Mouse (Mus musculus): ENCODE data around the gene Hist1h4k. TPM values are rescaled to one million over a fixed set of nuclear protein-coding genes. Genes with fewer than 3 reads are reported as not detected.

The Hist1h4k gene
- total RNA-seq (2023): 192 TPM

DNA sequence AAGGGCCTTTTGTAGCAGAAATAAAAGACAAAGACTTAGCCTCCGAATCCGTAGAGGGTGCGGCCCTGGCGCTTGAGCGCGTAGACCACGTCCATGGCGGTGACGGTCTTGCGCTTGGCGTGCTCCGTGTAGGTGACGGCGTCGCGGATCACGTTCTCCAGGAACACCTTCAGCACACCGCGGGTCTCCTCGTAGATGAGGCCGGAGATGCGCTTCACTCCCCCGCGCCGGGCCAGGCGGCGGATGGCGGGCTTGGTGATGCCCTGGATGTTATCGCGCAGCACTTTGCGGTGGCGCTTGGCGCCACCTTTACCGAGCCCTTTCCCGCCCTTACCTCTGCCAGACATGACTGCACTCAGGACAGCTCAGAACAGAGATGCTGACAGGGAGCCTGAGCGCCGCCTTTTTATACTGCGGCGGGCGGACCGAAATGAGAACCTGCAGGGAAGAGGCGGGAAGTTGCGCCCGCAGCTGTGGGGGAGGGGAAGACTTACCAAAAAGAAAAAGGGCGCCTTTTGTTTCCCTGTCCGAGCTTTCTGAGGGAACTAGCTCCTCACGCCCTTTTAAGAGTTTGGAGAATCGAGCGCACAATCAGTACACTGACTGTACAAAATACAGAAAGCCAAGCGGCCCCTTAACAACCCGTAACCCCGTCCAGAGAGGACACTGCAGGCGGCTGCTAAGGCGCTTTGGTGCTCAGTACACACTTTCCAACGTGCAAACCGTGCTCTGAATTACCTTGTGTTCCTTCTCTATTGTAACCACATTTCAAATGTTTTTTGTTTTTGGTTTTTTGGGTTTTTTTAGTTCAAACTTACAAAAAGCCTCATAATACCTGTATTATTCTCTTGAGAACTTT, at the start of gene Hist1h4k:
TSS of gene Hist1h4k (minus strand) at position 347 of the 859 bp plus-strand sequence.

DNA sequence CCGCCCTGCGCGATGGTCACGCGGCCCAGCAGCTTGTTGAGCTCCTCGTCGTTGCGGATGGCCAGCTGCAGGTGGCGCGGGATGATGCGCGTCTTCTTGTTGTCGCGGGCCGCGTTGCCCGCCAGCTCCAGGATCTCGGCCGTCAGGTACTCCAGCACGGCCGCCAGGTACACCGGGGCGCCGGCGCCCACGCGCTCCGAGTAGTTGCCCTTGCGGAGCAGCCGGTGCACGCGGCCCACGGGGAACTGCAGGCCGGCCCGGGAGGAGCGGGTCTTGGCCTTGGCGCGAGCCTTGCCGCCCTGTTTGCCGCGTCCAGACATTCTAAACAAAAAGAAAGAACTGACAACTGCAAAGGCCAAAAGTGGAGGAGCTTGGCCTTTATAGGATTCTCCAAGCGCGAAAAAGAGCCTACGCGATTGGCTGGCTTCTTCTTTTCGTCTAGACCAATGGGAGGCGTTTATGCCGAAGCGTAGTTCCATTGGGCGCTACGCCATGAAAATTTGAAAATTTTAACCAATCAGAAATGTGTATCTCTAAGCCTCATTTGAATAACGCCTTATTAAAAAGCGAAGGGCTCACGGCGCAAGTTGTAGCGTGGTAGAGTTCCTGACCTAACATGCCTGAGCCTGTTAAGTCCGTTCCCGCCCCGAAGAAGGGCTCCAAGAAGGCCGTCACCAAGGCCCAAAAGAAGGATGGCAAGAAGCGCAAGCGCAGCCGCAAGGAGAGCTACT, 36.8 kb upstream of the Hist1h4k start, which contains the start of the genes Hist1h2an and Hist1h2bp:
TSS of gene Hist1h2an (minus strand) at position 320 of the 731 bp plus-strand sequence.
TSS of gene Hist1h2bp (plus strand) at position 563 of the 731 bp plus-strand sequence.

DNA sequence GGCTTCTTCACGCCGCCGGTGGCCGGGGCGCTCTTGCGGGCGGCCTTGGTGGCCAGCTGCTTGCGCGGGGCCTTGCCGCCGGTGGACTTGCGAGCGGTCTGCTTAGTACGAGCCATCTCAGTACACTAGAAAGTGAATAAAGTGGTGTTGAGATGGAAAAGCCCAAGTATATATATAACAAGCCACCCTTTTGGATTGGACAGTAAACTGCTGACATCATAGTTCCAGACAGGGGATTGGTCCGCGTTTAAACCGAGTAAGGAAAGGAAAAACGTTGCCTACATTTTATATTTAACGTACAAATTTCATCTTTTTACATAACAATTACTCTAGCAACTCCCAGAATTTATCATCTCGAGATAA, 32.9 kb upstream of the Hist1h4k start, which contains the start of gene Hist1h3i:
TSS of gene Hist1h3i (minus strand) at position 116 of the 363 bp plus-strand sequence.

DNA sequence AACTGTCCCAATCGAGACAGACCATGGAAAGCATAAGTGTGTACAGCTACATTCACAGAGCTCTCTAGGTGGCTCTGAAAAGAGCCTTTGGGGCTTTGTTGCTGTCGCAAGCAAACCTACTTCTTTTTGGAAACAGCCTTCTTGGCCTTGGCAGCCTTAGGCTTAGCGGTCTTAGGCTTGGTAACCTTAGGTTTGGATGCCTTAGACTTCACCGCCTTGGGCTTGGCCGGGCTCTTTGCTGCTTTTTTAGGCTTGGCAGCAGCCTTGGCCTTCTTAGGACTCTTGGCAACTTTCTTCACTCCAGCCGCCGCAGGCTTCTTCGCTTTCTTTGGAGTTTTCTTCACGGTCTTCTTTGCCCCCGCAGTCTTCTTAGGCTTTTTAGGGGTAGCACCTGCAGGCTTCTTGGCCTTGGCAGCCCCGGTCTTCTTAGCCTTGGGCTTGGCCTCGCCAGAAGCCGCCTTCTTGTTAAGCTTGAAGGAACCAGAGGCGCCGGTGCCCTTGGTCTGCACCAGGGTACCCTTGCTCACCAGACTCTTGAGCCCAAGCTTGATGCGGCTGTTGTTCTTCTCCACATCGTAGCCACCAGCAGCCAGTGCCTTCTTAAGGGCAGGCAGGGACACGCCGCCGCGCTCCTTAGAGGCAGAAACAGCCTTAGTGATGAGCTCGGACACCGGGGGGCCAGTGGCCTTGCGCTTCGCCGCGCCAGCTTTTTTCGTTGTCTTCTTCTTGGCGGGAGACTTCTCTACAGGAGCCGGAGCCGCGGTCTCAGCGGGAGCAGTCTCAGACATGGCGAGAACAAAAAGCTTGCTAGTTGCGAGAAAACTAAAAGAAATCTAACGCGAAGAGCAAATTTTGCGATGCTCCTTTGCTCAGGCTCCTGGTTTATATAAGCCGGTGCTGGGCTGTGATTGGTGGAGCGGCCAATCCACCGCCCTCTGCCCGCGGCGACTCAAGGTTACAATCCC, 29.7 kb upstream of the Hist1h4k start, which contains the start of gene Hist1h1b:
TSS of gene Hist1h1b (minus strand) at position 859 of the 965 bp plus-strand sequence.

DNA sequence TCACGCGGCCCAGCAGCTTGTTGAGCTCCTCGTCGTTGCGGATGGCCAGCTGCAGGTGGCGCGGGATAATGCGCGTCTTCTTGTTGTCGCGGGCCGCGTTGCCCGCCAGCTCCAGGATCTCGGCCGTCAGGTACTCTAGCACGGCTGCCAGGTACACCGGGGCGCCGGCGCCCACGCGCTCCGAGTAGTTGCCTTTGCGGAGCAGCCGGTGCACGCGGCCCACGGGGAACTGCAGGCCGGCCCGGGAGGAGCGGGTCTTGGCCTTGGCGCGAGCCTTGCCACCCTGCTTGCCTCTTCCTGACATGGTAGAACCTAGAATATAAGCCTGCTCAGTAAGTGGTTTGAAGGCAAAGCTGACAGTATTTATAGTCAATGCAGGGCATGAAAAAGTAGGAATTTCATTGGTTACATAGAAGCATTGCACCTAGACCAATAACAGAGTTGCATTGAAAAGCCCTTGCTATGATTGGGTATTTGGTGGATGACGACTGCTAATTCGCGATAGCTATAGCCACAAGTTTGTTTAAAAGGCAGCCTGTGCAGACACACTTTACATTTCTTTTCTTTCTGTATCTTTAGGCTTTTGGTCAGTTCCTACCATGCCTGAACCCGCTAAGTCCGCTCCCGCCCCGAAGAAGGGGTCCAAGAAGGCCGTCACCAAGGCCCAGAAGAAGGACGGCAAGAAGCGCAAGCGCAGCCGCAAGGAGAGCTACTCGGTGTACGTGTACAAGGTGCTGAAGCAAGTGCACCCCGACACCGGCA, 3.4 kb upstream of the Hist1h4k start, which contains the start of the genes Hist1h2ak and Hist1h2bn:
TSS of gene Hist1h2ak (minus strand) at position 304 of the 762 bp plus-strand sequence.
TSS of gene Hist1h2bn (plus strand) at position 600 of the 762 bp plus-strand sequence.

DNA sequence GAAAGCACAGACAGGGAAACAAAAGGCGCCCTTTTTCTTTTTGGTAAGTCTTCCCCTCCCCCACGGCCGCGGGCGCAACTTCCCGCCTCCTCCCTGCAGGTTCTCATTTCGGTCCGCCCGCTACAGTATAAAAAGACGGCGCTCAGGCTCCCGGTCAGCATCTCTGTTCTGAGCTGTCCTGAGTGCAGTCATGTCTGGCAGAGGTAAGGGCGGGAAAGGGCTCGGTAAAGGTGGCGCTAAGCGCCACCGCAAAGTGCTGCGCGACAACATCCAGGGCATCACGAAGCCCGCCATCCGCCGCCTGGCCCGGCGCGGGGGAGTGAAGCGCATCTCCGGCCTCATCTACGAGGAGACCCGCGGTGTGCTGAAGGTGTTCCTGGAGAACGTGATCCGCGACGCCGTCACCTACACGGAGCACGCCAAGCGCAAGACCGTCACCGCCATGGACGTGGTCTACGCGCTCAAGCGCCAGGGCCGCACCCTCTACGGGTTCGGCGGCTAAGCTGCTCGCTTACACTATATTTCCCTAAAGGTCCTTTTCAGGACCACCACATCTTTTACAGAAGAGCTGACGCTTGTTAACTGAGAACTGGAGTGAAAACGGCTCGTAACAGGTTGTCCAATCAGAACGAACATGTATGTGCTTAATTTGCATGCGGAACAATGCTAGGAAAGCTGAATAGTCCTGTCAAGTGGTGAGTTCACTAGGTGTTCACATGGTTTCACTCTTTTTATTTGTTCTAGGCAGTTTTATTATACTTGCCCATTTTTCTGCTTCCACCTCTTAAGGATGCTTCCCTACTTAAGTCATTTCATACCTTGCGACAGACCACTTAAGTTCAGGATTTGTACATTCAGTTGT, 15.2 kb downstream of the Hist1h4k start, which contains the start of gene Hist1h4j:
TSS of gene Hist1h4j (plus strand) at position 159 of the 862 bp plus-strand sequence.

DNA sequence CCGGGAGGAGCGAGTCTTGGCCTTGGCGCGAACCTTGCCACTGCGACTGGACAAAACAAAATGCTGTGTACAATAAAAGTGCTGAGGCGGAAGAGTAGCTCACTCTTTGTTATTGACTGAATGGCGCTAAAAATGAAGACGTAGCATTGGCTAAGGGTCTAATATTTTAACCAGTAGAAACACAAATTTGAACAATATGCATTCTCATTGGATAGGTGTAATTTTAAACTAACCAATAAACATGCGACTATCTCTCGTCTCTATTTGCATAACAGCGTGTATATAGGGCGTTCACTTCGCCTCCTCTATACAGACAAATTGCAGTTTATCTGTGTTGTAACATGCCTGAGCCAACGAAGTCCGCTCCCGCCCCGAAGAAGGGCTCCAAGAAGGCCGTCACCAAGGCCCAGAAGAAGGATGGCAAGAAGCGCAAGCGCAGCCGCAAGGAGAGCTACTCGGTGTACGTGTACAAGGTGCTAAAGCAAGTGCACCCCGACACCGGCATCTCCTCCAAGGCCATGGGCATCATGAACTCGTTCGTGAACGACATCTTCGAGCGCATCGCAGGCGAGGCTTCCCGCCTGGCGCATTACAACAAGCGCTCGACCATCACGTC, 28.4 kb downstream of the Hist1h4k start, which contains the start of gene Hist1h2bm:
TSS of gene Hist1h2bm (plus strand) at position 288 of the 616 bp plus-strand sequence.

DNA sequence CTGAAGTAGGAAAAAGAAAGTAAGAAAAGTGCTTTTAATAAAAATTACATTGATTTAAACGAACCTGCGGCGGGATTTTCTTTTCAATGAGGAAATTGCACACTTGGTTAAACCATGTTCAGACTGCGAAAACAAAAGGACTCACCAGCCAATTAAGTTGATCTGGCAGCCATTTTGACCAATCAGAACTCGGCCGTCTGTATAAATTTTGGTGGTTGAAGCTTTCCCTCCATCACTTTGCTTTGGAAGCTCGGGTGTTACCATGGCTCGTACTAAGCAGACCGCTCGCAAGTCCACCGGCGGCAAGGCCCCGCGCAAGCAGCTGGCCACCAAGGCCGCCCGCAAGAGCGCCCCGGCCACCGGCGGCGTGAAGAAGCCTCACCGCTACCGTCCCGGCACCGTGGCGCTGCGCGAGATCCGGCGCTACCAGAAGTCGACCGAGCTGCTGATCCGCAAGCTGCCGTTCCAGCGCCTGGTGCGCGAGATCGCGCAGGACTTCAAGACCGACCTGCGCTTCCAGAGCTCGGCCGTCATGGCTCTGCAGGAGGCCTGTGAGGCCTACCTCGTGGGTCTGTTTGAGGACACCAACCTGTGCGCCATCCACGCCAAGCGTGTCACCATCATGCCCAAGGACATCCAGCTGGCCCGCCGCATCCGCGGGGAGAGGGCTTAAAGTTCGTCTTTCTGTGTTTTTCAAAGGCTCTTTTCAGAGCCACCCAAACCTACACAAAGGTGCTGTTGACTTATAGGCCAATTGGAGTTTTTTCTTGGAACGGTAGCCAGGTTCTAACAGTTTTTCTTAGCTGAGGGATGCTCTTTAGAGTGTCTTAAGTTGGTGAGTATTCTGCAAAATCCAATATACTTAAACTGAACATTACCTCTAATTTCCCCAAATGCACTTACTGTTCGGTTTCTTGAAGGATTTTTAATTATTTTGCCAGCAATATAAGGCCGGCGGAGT, 32.6 kb downstream of the Hist1h4k start, which contains the start of gene Hist1h3h:
TSS of gene Hist1h3h (plus strand) at position 263 of the 961 bp plus-strand sequence.

DNA sequence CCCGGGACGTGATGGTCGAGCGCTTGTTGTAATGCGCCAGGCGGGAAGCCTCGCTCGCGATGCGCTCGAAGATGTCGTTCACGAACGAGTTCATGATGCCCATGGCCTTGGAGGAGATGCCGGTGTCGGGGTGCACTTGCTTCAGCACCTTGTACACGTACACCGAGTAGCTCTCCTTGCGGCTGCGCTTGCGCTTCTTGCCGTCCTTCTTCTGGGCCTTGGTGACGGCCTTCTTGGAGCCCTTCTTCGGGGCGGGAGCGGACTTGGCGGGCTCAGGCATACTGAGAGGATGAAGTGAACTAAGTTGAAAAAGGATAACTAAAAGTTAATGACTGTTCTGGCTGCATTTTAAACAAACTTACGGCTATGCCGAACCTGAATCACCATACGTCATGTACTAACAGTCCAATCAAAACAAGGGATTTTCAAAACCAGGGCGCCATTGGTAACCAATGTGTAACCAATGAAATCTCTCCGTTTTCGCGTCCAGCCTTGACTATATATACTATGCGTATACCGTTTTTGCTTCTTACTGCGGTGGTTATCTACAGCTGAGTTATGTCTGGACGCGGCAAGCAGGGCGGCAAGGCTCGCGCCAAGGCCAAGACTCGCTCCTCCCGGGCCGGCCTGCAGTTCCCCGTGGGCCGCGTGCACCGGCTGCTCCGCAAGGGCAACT, 34.3 kb downstream of the Hist1h4k start, which contains the start of the genes Hist1h2bl and Hist1h2ai:
TSS of gene Hist1h2bl (minus strand) at position 280 of the 676 bp plus-strand sequence.
TSS of gene Hist1h2ai (plus strand) at position 559 of the 676 bp plus-strand sequence.

Other genes with a start within 250 kb of the Hist1h4k start
- 15.9 TPM for gene Gm11273, start 249.1 kb downstream of the Hist1h4k start, total RNA-seq (2023)
- gene Zkscan8, start 219.4 kb downstream of the Hist1h4k start, total RNA-seq (2023): 8.9 TPM
- not detected for gene Olfr1366, start 207.7 kb downstream of the Hist1h4k start, total RNA-seq (2023)
- not detected for gene Olfr1535, start 190.6 kb downstream of the Hist1h4k start, total RNA-seq (2023)
- not detected for gene Olfr1364, start 168.7 kb downstream of the Hist1h4k start, total RNA-seq (2023)
- gene Olfr1362, start 136.5 kb downstream of the Hist1h4k start, total RNA-seq (2023): not detected
- gene Olfr11, start 108.0 kb downstream of the Hist1h4k start, total RNA-seq (2023): not detected
- not detected for gene Olfr1361, start 87.1 kb downstream of the Hist1h4k start, total RNA-seq (2023)
- not detected for gene Olfr1360, start 73.1 kb downstream of the Hist1h4k start, total RNA-seq (2023)
- not detected for gene Olfr1359, start 52.4 kb downstream of the Hist1h4k start, total RNA-seq (2023)
- 38.5 TPM for gene Hist1h2bl, start 34.4 kb downstream of the Hist1h4k start, total RNA-seq (2023)
- gene Hist1h2ai, start 34.1 kb downstream of the Hist1h4k start, total RNA-seq (2023): 23.2 TPM
- 51.3 TPM for gene Hist1h3h, start 32.8 kb downstream of the Hist1h4k start, total RNA-seq (2023)
- 9.1 TPM for gene Hist1h2bm, start 28.5 kb downstream of the Hist1h4k start, total RNA-seq (2023)
- gene Hist1h4j, start 15.4 kb downstream of the Hist1h4k start, total RNA-seq (2023): 8.5 TPM
- gene Hist1h2ak, start 3.3 kb upstream of the Hist1h4k start, total RNA-seq (2023): 29.1 TPM
- 72.0 TPM for gene Hist1h2bn, start 3.6 kb upstream of the Hist1h4k start, total RNA-seq (2023)
- 15.4 TPM for gene Hist1h1b, start 30.1 kb upstream of the Hist1h4k start, total RNA-seq (2023)
- gene Hist1h3i, start 32.9 kb upstream of the Hist1h4k start, total RNA-seq (2023): 103 TPM
- 12.5 TPM for gene Hist1h2an, start 36.7 kb upstream of the Hist1h4k start, total RNA-seq (2023)
- 14.0 TPM for gene Hist1h2bp, start 37.0 kb upstream of the Hist1h4k start, total RNA-seq (2023)
- gene Hist1h2bq, start 59.7 kb upstream of the Hist1h4k start, total RNA-seq (2023): 25.5 TPM
- 52.1 TPM for gene Hist1h2ao, start 60.0 kb upstream of the Hist1h4k start, total RNA-seq (2023)
- 202 TPM for gene Hist1h4m, start 61.2 kb upstream of the Hist1h4k start, total RNA-seq (2023)
- not detected for gene Hist1h4n, start 81.7 kb upstream of the Hist1h4k start, total RNA-seq (2023)
- 61.1 TPM for gene Hist1h2ap, start 83.0 kb upstream of the Hist1h4k start, total RNA-seq (2023)
- 25.7 TPM for gene Hist1h2br, start 83.2 kb upstream of the Hist1h4k start, total RNA-seq (2023)
- gene Zfp184, start 194.6 kb upstream of the Hist1h4k start, total RNA-seq (2023): 3.5 TPM
- gene Pom121l2, start 230.7 kb upstream of the Hist1h4k start, total RNA-seq (2023): not detected

Data from CD4-positive naive resting alpha-beta T cell, adult 76 days (primary cell).